Mouse (Mus musculus): Measurements from ENCODE around the gene Akr1a1. TPM values are rescaled to one million over a fixed set of nuclear protein-coding genes. Genes with fewer than 3 reads are reported as not detected.
"Not testable (repeated sequence)": the region's sequence is repeated elsewhere in the genome, so short reads cannot be mapped to it uniquely, and the experiment has no call there.

The Akr1a1 gene
- total and polyA plus RNA-seq, 3 experiments: 373 to 533 (median 470) TPM

DNA sequence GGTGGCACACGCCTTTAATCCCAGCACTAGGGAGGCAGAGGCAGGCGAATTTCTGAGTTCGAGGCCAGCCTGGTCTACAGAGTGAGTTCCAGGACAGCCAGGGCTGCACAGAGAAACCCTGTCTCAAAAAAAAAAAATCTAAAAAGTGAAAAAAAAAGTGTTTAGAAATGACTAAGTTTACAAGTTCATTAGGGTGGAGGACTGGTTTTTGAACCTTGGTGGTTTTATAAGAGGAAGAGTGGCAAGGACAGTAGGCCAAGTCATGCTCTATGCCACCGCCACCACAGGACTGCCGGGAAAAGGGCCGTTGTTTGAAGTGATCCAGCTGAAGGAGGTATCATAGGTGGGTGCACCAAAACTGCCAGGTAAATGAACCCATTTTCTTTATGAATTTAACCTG, 23.3 kb upstream of the Akr1a1 start:
- in situ Hi-C loops (cut with MboI; ENCODE audit: low pct_ligation_motif_present, low pct_unique_long_range_greater_than_20kb, low sequenced_read_pairs); dilution Hi-C loops (cut with MboI; ENCODE audit: extremely low pct_ligation_motif_present, extremely low pct_unique_long_range_greater_than_20kb, low sequenced_read_pairs); DNase-seq (ENCODE audit: extremely low read depth); H3K27me3 ChIP-seq (replicated peaks); H3K9me3 ChIP-seq (replicated peaks; ENCODE audit: low read length); H3K36me3 ChIP-seq (replicated peaks in 1 of 2; ENCODE audit: control insufficient read depth in 1 of 2, insufficient read depth in 1 of 2, low read length in 1 of 2); H3K9ac ChIP-seq (ENCODE audit: insufficient read depth, low read depth); H3K4me2 ChIP-seq (ENCODE audit: insufficient read depth, low read depth, poor library complexity, severe bottlenecking); H3K27ac ChIP-seq (ENCODE audit: insufficient read depth, low read depth); H3K4me3 ChIP-seq (replicated peaks in 1 of 3; ENCODE audit: low read depth in 2 of 3, low read length in 2 of 3, poor library complexity in 1 of 3); H3K79me2 ChIP-seq (replicated peaks; ENCODE audit: control insufficient read depth, extremely low read depth, insufficient read depth, poor library complexity, severe bottlenecking): not testable (repeated sequence)
- TF ChIP-seq ZNF384 (IDR thresholded peaks at IDR 0.05; ENCODE audit: low read depth, low read length) (peak; percentile 81), IRF4 (IDR thresholded peaks at IDR 0.05; ENCODE audit: low read depth, low read length) (0 out of 2 replicates have a peak, but pooled peaks have one; percentile 31)
- H3K4me1 ChIP-seq (ENCODE audit: control insufficient read depth in 1 of 2, insufficient read depth in 2 of 2): peaks cover 7 to 29% of the 10 kb centered on the region in 2 experiments; a peak in 3 of 4 replicates

DNA sequence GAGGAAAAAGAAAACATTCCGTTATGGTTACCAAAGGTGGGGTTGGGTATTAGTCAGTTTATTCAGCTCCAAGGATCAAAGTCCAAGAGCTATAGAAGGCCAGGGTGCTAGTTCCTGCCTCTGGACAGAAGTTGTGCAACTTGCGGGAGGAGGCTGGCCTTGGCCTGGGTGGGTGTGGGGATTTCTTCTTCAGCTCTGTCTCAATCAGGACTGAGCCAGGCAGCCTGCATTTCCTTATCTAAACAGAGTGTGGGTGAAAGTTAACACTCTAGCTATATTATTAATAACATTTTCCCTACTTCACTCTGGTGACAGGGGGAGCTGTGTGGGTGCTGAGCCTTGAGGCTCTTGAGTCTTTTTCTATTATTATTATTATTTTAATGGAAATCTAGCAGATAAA, 21.3 kb upstream of the Akr1a1 start:
- Histone ChIP-seq H3K9me3 (replicated peaks; ENCODE audit: low read length) (no peaks in the 10 kb centered on the region), H3K4me1 (ENCODE audit: control insufficient read depth in 1 of 2, insufficient read depth in 2 of 2) (peaks cover 13 to 37% of the 10 kb centered on the region in 2 experiments), H3K27me3 (replicated peaks) (no peaks in the 10 kb centered on the region), H3K9ac (ENCODE audit: insufficient read depth, low read depth) (no peak overlapping the region), H3K79me2 (replicated peaks; ENCODE audit: control insufficient read depth, extremely low read depth, insufficient read depth, poor library complexity, severe bottlenecking) (no peaks in the 10 kb centered on the region), H3K4me2 (ENCODE audit: insufficient read depth, low read depth, poor library complexity, severe bottlenecking) (no peak overlapping the region), H3K4me3 (replicated peaks in 1 of 3; ENCODE audit: low read depth in 2 of 3, low read length in 2 of 3, poor library complexity in 1 of 3) (no peak overlapping the region), H3K27ac (ENCODE audit: insufficient read depth, low read depth) (no peak overlapping the region), H3K36me3 (replicated peaks in 1 of 2; ENCODE audit: control insufficient read depth in 1 of 2, insufficient read depth in 1 of 2, low read length in 1 of 2) (no peaks in the 10 kb centered on the region)
- TF ChIP-seq USF2 (conservative IDR thresholded peaks at IDR 0.05; ENCODE audit: low read depth, low read length) (no peak), RAD21 (IDR thresholded peaks at IDR 0.05; ENCODE audit: low read depth, low read length) (no peak), CTCF (conservative IDR thresholded peaks at IDR 0.05 in 1 of 2, IDR thresholded peaks at IDR 0.05 in 1 of 2; ENCODE audit: low read depth in 2 of 2, low read length in 2 of 2) (no peak), NELFE (IDR thresholded peaks at IDR 0.05; ENCODE audit: low read depth, low read length) (no peak), TCF12 (IDR thresholded peaks at IDR 0.05; ENCODE audit: low read depth, low read length) (no peak), EP300 (IDR thresholded peaks at IDR 0.05; ENCODE audit: low read length) (no peak), CHD1 (IDR thresholded peaks at IDR 0.05; ENCODE audit: low read depth, low read length) (no peak), ZKSCAN1 (IDR thresholded peaks at IDR 0.05; ENCODE audit: borderline replicate concordance, low read depth, low read length) (no peak)
- dilution Hi-C loops (cut with MboI; ENCODE audit: extremely low pct_ligation_motif_present, extremely low pct_unique_long_range_greater_than_20kb, low sequenced_read_pairs) (no loop called here), in situ Hi-C loops (cut with MboI; ENCODE audit: low pct_ligation_motif_present, low pct_unique_long_range_greater_than_20kb, low sequenced_read_pairs) (no loop called here)
- DNase-seq (ENCODE audit: extremely low read depth): no peak

DNA sequence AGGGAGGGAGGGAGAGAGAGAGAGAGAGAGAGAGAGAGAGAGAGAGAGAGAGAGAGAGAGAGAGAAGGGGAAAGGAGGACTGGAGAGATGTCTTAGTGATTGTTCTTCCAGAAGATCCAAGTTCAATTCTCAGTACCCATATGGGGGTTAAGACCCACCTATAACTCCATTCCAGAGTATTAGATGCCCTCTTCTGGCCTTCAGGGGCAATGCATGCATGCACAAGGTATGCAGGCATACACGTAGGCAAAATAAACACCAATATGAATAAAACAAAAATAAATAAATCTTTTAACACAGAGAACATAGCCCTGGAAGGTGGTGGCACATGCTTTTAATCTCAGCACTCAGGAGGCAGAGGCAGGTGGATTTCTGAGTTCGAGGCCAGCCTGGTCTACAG, 17.8 kb upstream of the Akr1a1 start:
- in situ Hi-C loops (cut with MboI; ENCODE audit: low pct_ligation_motif_present, low pct_unique_long_range_greater_than_20kb, low sequenced_read_pairs) (no loop called here), dilution Hi-C loops (cut with MboI; ENCODE audit: extremely low pct_ligation_motif_present, extremely low pct_unique_long_range_greater_than_20kb, low sequenced_read_pairs) (no loop called here)

More for the DNA sequence above, 17.8 kb upstream of the Akr1a1 start:
- Histone ChIP-seq H3K79me2 (replicated peaks; ENCODE audit: control insufficient read depth, extremely low read depth, insufficient read depth, poor library complexity, severe bottlenecking) (no peaks in the 10 kb centered on the region), H3K4me1 (ENCODE audit: control insufficient read depth in 1 of 2, insufficient read depth in 2 of 2) (peaks cover 9 to 24% of the 10 kb centered on the region in 2 experiments), H3K9me3 (replicated peaks; ENCODE audit: low read length) (no peaks in the 10 kb centered on the region), H3K4me3 (replicated peaks in 1 of 3; ENCODE audit: low read depth in 2 of 3, low read length in 2 of 3, poor library complexity in 1 of 3) (no peak overlapping the region), H3K4me2 (ENCODE audit: insufficient read depth, low read depth, poor library complexity, severe bottlenecking) (no peak overlapping the region), H3K27me3 (replicated peaks) (no peaks in the 10 kb centered on the region), H3K27ac (ENCODE audit: insufficient read depth, low read depth) (no peak overlapping the region), H3K9ac (ENCODE audit: insufficient read depth, low read depth) (no peak overlapping the region), H3K36me3 (replicated peaks in 1 of 2; ENCODE audit: control insufficient read depth in 1 of 2, insufficient read depth in 1 of 2, low read length in 1 of 2) (no peaks in the 10 kb centered on the region)
- no peak for TF ChIP-seq TBP (conservative IDR thresholded peaks at IDR 0.05; ENCODE audit: low read depth, low read length)
- TF ChIP-seq PAX5 (IDR thresholded peaks at IDR 0.05; ENCODE audit: low read length): no peak
- peak; percentile 43; the same call in 1 of the 2 replicates for TF ChIP-seq SMC3 (IDR thresholded peaks at IDR 0.05; ENCODE audit: low read depth, low read length)
- TF ChIP-seq BHLHE40 (IDR thresholded peaks at IDR 0.05; ENCODE audit: low read depth, low read length): no peak
- TF ChIP-seq USF2 (conservative IDR thresholded peaks at IDR 0.05; ENCODE audit: low read depth, low read length): no peak
- TF ChIP-seq CTCF (conservative IDR thresholded peaks at IDR 0.05 in 1 of 2, IDR thresholded peaks at IDR 0.05 in 1 of 2; ENCODE audit: low read depth in 2 of 2, low read length in 2 of 2): peak; percentile 51 to 63; a peak in 3 of 4 replicates
- TF ChIP-seq RAD21 (IDR thresholded peaks at IDR 0.05; ENCODE audit: low read depth, low read length): peak; percentile 54
- TF ChIP-seq ZKSCAN1 (IDR thresholded peaks at IDR 0.05; ENCODE audit: borderline replicate concordance, low read depth, low read length): no peak
- DNase-seq (ENCODE audit: extremely low read depth): no peak

Measured in CH12.LX (cell line).